Mouse (Mus musculus) neural tube, embryonic 14.5 days (tissue): ENCODE results near the gene Gm20390. TPM values are rescaled to one million over a fixed set of nuclear protein-coding genes. Genes with fewer than 3 reads are reported as not detected.
"Not testable (repeated sequence)": the region's sequence is repeated elsewhere in the genome, so short reads cannot be mapped to it uniquely, and the experiment has no call there.

Source experiments
- ATAC-seq: fragments of 200-750 bp; cut with Nextera tagmentation; 2 replicates; pipeline ENCODE4 v1.8.0; 2017; ENCODE audit warnings: low read depth, mild to moderate bottlenecking, moderate TSS enrichment, moderate library complexity
- H3K27ac ChIP-seq: fragments of 300-500 bp; sonication (generic); 2 replicates; pipeline ENCODE4 v1.5.1; 2014; ENCODE audit warnings: low read depth, mild to moderate bottlenecking, control low read depth, low read length, moderate library complexity, mixed read lengths
- H3K27me3 ChIP-seq: fragments of 300-500 bp; sonication (generic); 2 replicates; pipeline ENCODE4 v1.6.1; 2014; ENCODE audit warnings: low read length; ENCODE audit not compliant: control insufficient read depth, insufficient read depth
- H3K36me3 ChIP-seq: fragments of 300-500 bp; sonication (generic); 2 replicates; pipeline ENCODE4 v1.6.1; 2014; ENCODE audit warnings: low read length, mixed read lengths; ENCODE audit not compliant: control insufficient read depth, insufficient read depth
- H3K4me1 ChIP-seq: fragments of 300-500 bp; sonication (generic); 2 replicates; pipeline ENCODE4 v1.6.1; 2014; ENCODE audit warnings: low read length; ENCODE audit not compliant: control insufficient read depth, insufficient read depth
- H3K4me2 ChIP-seq: fragments of 300-500 bp; sonication (generic); 2 replicates; pipeline ENCODE4 v1.6.1; 2014; ENCODE audit warnings: mild to moderate bottlenecking, low read depth, low read length, control low read depth
- H3K4me3 ChIP-seq: fragments of 300-500 bp; sonication (generic); 2 replicates; pipeline ENCODE4 v1.5.1; 2014; ENCODE audit warnings: low read depth, low read length, control low read depth, mixed read lengths
- H3K9ac ChIP-seq: fragments of 300-500 bp; sonication (generic); replicated peaks from 2 replicates; pipeline ENCODE4 v1.6.1; 2014; ENCODE audit warnings: low read depth, mild to moderate bottlenecking, control low read depth, low read length, mixed read lengths
- H3K9me3 ChIP-seq: fragments of 300-500 bp; sonication (generic); 2 replicates; pipeline ENCODE4 v1.6.1; 2016; ENCODE audit warnings: low read length; ENCODE audit not compliant: control insufficient read depth
- WGBS: fragments of 180-500 bp; shearing (Covaris S2); extraction: QIAGEN DNeasy Blood & Tissue Kit; methylation state at CpG from one replicate; pipeline ENCODE4 v1.1.7; 2014; 5-methylcytosine and 5-hydroxymethylcytosine counted together
- polyA plus RNA-seq: library from polyadenylated mRNA; unstranded; fragments of >200 nt; fragmentation: Nextera tagmentation; extraction: Ambion mirVana; gene quantifications from 2 replicates; pipeline ENCODE4 v1.2.1, GENCODE M21; 2014

The Gm20390 gene
- polyA plus RNA-seq, 1 experiment from 2014 or later = 295 TPM

DNA sequence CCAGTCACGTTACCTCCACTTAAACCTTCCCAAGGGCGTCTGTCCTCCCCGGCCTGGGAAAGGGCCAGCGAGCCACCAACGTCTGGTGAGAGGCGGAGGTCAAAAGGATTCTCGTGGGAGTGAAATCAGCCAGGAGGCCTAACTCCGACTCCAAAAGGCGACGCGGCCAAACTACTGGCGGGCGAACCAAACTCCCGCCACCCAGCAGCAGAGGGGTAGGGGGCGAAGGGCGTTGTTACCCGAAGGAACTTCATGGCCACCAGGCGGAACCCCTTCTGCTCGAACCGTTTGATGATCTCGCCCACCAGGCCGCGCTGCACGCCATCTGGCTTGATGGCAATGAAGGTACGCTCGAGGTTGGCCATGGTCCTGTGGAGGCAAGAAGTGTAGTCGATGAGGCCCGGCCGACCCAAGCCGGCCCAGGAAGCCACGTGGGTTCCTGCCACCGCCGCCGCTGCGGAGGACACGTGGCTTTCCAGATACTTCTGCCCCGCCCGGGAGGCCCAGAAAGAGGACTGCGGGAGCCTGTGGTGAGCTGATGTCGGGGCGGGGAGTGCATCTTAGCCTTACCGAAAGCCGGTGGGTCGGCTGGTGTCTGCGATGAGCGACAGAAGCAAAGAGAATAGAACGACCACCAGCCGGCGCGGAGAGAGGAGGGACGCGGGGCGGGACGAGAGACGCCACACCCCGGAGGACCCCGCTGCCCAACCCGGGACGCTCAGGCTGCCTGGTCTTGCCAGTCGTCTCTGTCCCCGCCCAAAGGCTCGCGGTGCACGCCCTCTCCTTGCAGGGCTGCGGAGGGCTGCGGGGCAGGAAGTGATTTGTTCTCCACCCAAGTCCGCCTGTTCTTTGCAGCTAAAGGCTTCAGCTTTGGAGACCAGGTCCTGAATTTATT, 12.6 kb downstream of the Gm20390 start:
- Histone ChIP-seq H3K27me3 (no peaks in the 10 kb centered on the region), H3K4me3 (peak overlapping the region; percentile 51), H3K4me1 (peaks cover 8% of the 10 kb centered on the region; the same call in 1 of the 2 replicates), H3K4me2 (peak overlapping the region; percentile 93), H3K9ac (peak overlapping the region; percentile 56), H3K36me3 (peaks cover 28% of the 10 kb centered on the region), H3K9me3 (no peaks in the 10 kb centered on the region), H3K27ac (peak overlapping the region; percentile 76)
- WGBS = under 1% methylated on average over 61 of the region's 67 CpGs
- peak; percentile 96 for ATAC-seq

DNA sequence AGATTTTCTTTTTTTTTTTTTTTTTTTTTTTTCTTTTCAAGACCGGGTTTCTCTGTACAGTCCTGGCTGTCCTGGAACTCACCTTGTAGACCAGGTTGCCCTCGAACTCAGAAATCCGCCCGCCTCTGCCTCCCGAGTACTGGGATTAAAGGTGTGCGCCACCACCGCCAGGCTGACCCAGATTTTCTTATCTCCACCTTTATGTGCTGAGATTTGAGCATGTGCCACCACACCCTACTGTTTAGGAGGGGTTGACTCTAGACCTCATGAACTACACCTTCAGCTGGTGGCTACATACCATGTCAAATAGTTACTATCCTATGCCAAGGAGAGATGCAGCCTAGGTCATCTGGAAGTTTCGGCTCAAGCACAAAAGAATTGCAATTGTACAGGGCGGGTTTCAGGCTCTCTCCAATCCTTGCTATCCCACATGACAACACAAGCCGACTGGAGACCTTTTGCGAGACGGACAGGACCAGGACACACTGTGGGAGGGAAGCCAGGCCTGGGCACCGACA, 13.3 kb downstream of the Gm20390 start:
- ATAC-seq = peak; percentile 22; the same call in 1 of the 2 replicates
- WGBS = 44% methylated on average over 13 of the region's 13 CpGs
- H3K27ac ChIP-seq = peak overlapping the region; percentile 76; the same call in 1 of the 2 replicates

DNA sequence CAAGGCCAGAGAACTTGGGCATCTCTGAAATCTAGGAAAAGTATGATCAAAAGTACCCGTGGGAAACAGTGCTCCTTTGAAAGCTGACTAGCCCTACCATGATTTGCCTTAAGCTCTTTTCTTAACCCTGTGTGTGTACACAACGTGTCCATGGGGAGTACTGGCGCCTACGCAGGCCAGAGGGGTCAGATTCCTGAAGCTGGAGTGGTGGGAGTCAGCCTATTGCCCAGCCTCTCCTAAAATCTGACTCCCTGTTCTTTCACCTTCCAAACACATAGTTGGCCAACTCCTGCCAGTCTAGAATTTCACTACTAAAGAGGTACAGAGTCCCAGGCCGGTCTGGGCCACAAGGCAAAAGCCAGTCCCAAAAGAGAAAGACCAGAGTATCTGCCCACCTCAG, 15.7 kb downstream of the Gm20390 start:
- Histone ChIP-seq H3K9ac (no peak overlapping the region), H3K4me1 (peaks cover 8% of the 10 kb centered on the region; the same call in 1 of the 2 replicates), H3K4me3 (no peak overlapping the region), H3K36me3 (peaks cover 5% of the 10 kb centered on the region; the same call in 1 of the 2 replicates), H3K27ac (no peak overlapping the region), H3K4me2 (no peak overlapping the region), H3K27me3 (no peaks in the 10 kb centered on the region), H3K9me3 (no peaks in the 10 kb centered on the region)
- ATAC-seq = no peak
- 78% methylated on average over 5 of the region's 5 CpGs for WGBS

More for the DNA sequence above, 13.3 kb downstream of the Gm20390 start:
- Histone ChIP-seq H3K4me2 (peak overlapping the region; percentile 93), H3K9ac (peak overlapping the region; percentile 56), H3K9me3 (no peaks in the 10 kb centered on the region), H3K4me1 (peaks cover 8% of the 10 kb centered on the region; the same call in 1 of the 2 replicates), H3K36me3 (peaks cover 23% of the 10 kb centered on the region), H3K4me3 (peak overlapping the region; percentile 51), H3K27me3 (no peaks in the 10 kb centered on the region)

DNA sequence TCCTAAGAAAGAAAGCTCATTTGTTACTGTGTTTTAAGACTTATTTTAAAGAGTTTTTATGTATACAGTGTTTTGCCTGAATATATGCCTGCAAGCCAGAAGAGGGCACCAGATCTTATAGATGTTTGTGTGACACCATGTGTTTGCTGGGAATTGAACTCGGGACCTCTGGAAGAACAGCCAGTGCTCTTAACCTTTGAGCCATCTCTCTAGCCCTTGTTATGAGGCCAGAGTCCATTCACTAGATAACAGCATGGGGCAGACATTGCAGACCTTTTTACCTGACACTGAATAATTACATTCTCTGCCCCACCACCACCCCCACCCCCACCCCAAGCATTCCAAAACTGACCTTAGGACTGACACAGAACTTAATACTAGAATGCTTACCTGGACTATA, 18.0 kb downstream of the Gm20390 start:
- no peaks in the 10 kb centered on the region for H3K9me3 ChIP-seq
- peaks cover 5% of the 10 kb centered on the region; the same call in 1 of the 2 replicates for H3K36me3 ChIP-seq
- no peak for ATAC-seq
- H3K27ac ChIP-seq = no peak overlapping the region
- H3K27me3 ChIP-seq = no peaks in the 10 kb centered on the region
- H3K4me3 ChIP-seq = no peak overlapping the region
- H3K4me2 ChIP-seq = no peak overlapping the region
- peaks cover 4% of the 10 kb centered on the region; the same call in 1 of the 2 replicates for H3K4me1 ChIP-seq
- WGBS = 97% methylated on average over 1 of the region's 1 CpGs
- no peak overlapping the region for H3K9ac ChIP-seq

DNA sequence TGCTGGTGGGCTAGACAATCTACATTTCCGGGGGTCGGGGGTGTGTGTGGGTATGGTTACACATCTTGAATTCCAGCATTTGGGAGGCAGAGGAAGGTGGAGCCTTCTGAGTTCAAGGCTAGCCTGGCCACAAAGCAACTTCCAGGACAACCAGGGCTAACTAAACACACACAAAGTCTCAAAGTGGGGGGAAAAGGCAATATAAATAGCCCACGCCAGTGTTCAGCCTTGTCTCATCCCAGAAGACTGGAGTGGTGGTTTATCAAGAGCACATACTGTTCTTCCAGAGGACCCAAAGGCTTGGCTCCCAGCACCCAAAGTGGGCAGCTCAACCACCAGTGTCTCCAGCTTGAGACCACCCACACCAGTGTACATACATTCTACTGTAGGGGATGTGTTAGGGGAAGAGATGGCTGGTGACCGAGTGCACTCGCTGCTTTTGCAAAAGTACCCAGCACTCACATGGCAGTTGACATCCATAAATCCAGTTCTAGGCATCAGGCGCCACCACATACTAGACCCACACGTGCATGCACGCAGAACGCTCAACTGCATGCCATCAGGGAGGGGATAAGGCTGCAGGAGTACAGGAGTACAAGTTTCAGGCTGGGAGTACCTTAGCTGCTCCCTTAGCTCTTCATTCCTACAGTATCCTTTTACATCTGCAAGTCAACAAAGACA, 19.1 kb downstream of the Gm20390 start:
- no peak overlapping the region for H3K4me2 ChIP-seq
- H3K4me1 ChIP-seq = no peaks in the 10 kb centered on the region
- H3K27ac ChIP-seq = no peak overlapping the region
- peaks cover 5% of the 10 kb centered on the region; the same call in 1 of the 2 replicates for H3K36me3 ChIP-seq
- no peaks in the 10 kb centered on the region for H3K27me3 ChIP-seq
- 94% methylated on average over 9 of the region's 9 CpGs for WGBS
- no peak overlapping the region for H3K9ac ChIP-seq
- ATAC-seq = no peak
- no peaks in the 10 kb centered on the region for H3K9me3 ChIP-seq
- no peak overlapping the region for H3K4me3 ChIP-seq

DNA sequence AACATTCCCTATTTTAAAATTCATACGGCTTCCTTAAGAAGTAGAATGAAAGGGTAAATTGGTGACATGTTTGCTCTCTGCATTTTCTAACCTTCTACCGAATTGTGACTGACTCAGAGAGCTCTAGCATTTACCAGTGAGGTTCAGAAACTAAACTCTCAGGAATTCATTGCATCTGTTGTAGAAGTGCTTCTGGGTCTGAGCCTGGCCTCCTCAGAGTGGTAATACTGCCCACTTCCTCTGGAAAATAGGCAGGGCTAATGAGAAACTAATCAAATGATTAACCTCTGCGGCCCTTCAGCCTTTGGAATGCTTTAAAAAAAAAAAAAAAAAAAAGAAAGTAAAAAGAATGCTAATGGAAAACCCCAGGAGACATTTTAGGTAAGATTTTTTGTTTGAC, 23.1 kb downstream of the Gm20390 start:
- Histone ChIP-seq H3K27ac (no peak overlapping the region), H3K9ac (no peak overlapping the region), H3K4me3 (no peak overlapping the region), H3K36me3 (peaks cover 3% of the 10 kb centered on the region), H3K4me2 (no peak overlapping the region), H3K27me3 (no peaks in the 10 kb centered on the region), H3K9me3 (no peaks in the 10 kb centered on the region), H3K4me1 (no peaks in the 10 kb centered on the region)
- WGBS = 71% methylated on average over 3 of the region's 3 CpGs
- ATAC-seq = no peak

DNA sequence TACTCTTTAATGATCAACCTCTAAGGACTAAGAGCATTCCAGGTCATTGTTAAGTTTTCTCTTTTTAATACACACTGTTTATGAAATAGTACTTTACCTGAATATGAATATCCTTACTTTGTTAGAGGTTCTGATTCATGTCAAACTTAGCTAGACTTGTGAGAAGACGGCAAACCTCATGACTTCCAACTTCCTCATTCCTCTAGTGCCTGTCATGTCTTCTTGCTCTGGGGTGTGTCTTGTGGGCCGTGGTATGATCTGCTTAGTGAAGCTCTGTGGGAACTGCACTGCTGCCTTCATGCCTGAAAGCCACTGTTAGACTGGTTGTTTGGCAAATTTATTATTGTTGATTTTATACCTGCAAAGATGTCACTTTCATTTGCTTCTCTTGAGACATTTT, 27.2 kb downstream of the Gm20390 start:
- no peak overlapping the region for H3K4me2 ChIP-seq
- no peak overlapping the region for H3K4me3 ChIP-seq
- ATAC-seq = no peak
- no peaks in the 10 kb centered on the region for H3K4me1 ChIP-seq
- peaks cover 23% of the 10 kb centered on the region for H3K36me3 ChIP-seq
- no peak overlapping the region for H3K27ac ChIP-seq
- no peaks in the 10 kb centered on the region for H3K27me3 ChIP-seq
- H3K9me3 ChIP-seq = no peaks in the 10 kb centered on the region
- no peak overlapping the region for H3K9ac ChIP-seq
- WGBS = 91% methylated on average over 2 of the region's 2 CpGs

DNA sequence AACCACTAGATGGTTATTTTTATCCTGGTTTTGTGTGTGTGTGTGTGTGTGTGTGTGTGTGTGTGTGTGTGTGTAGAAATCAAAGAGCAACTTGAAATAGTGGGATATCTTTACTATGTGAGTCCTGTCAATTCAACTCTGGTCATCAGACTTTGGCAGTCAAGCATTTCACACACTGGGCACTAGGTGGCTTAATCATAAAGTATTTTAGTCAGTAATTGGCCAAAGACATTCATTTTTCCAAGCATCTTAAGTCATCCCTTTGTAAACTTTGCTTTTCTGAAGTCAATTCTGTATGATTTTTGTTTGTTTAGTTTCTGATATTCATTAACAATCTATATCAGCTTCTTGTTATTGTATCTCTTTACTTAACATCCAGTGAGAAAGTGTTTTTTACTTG, 39.0 kb downstream of the Gm20390 start:
- Histone ChIP-seq H3K9ac (no peak overlapping the region), H3K9me3 (no peaks in the 10 kb centered on the region), H3K27me3 (no peaks in the 10 kb centered on the region), H3K4me3 (no peak overlapping the region), H3K36me3 (peaks cover 40% of the 10 kb centered on the region), H3K27ac (no peak overlapping the region), H3K4me1 (no peaks in the 10 kb centered on the region), H3K4me2 (no peak overlapping the region)
- ATAC-seq = no peak

DNA sequence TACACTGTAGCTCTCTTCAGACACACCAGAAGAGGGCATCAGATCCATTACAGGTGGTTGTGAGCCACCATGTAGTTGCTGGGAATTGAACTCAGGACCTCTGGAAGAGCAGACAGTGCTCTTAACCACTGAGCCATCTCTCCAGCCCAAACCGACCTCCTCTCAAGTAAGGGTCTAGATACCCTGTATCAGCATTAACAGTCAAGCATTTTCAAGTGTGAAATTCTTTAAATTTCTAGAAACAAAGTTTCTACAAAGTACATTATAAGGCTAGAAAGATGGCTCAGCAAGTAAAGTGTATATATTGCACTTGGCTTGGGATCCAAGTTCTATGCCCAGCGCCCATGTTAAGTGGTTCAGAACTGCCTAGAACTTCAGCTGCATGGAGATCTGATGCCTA, 53.1 kb downstream of the Gm20390 start:
- H3K4me3 ChIP-seq, H3K9ac ChIP-seq, H3K4me2 ChIP-seq, H3K4me1 ChIP-seq, ATAC-seq, H3K27ac ChIP-seq, H3K9me3 ChIP-seq, H3K27me3 ChIP-seq: not testable (repeated sequence)
- H3K36me3 ChIP-seq = peaks cover 39% of the 10 kb centered on the region
- WGBS = 97% methylated on average over 2 of the region's 2 CpGs
